Mouse (Mus musculus) testis, adult 2 months (tissue): Measurements from ENCODE around the gene Ahr. TPM values are rescaled to one million over a fixed set of nuclear protein-coding genes. Genes with fewer than 3 reads are reported as not detected.

Experiments used
- H3K27ac ChIP-seq: fragments of 200-500 bp; 2 replicates; pipeline ENCODE4 v1.5.1; 2012; ENCODE audit warnings: low read depth, low read length; ENCODE audit not compliant: control insufficient read depth, insufficient read depth
- H3K27me3 ChIP-seq: fragments of 200-500 bp; 2 replicates; pipeline ENCODE4 v1.6.1; 2012; ENCODE audit warnings: mild to moderate bottlenecking, low read length, moderate library complexity; ENCODE audit not compliant: control insufficient read depth, insufficient read depth
- H3K36me3 ChIP-seq: fragments of 200-500 bp; 2 replicates; pipeline ENCODE4 v1.6.1; 2012; ENCODE audit warnings: mild to moderate bottlenecking, low read length; ENCODE audit not compliant: control insufficient read depth, insufficient read depth
- H3K4me1 ChIP-seq: fragments of 200-500 bp; 2 replicates; pipeline ENCODE4 v1.6.1; 2012; ENCODE audit warnings: low read length; ENCODE audit not compliant: control insufficient read depth, insufficient read depth
- H3K4me3 ChIP-seq: fragments of 200-500 bp; 2 replicates; pipeline ENCODE4 v1.5.1; 2012; ENCODE audit warnings: low read depth, mild to moderate bottlenecking, low read length, moderate library complexity, mixed read lengths; ENCODE audit not compliant: control insufficient read depth
- CTCF ChIP-seq: fragments of 200-500 bp; IDR thresholded peaks from 2 replicates; pipeline ENCODE4 v1.5.1; 2012; ENCODE audit warnings: low read depth, mild to moderate bottlenecking, inconsistent platforms, low read length, moderate library complexity; ENCODE audit not compliant: control insufficient read depth, insufficient read depth, insufficient replicate concordance
- POLR2A ChIP-seq: fragments of 200-500 bp; IDR thresholded peaks from 2 replicates; pipeline ENCODE4 v1.6.1; 2012; ENCODE audit warnings: low read depth, mild to moderate bottlenecking, inconsistent platforms, low read length, moderate library complexity; ENCODE audit not compliant: control insufficient read depth
- polyA plus RNA-seq: library from polyadenylated mRNA; depleted of rRNA; stranded (reverse); fragments of >200 nt; gene quantifications from 2 replicates; pipeline ENCODE4 v1.2.3, GENCODE M21; 2012; rRNA removed

The Ahr gene
- 0.36 and 0.54 TPM in 2 replicates for polyA plus RNA-seq

GRCm38 (mm10) chr12:35534754-35535236 lies at the start of gene Ahr:
Ahr (minus strand) TSS chr12:35535038.
- TF ChIP-seq POLR2A, result peak; percentile 49; the same call in 1 of the 2 replicates
- TF ChIP-seq CTCF, result no peak
- Histone ChIP-seq H3K4me3 (peak within 1 kb of the TSS; percentile 90), H3K4me1 (peaks cover 4% of the 10 kb centered on the region; the same call in 1 of the 2 replicates), H3K27me3 (no peaks in the 10 kb centered on the region), H3K27ac (no peak within 1 kb of the TSS), H3K36me3 (no peaks in the 10 kb centered on the region)

- Histone ChIP-seq H3K27me3 (no peaks in the 10 kb centered on the region), H3K4me3 (no peak overlapping the region), H3K36me3 (no peaks in the 10 kb centered on the region), H3K27ac (no peak overlapping the region), H3K4me1 (no peaks in the 10 kb centered on the region)
- TF ChIP-seq POLR2A, result no peak
- no peak for TF ChIP-seq CTCF
These were observed 44.0 kb upstream of the Ahr start for GRCm38 (mm10) chr12:35578826-35579225.

GRCm38 (mm10) chr12:35576107-35576506 lies 41.3 kb upstream of the Ahr start:
- Histone ChIP-seq H3K27me3 (no peaks in the 10 kb centered on the region), H3K27ac (no peak overlapping the region), H3K4me3 (no peak overlapping the region), H3K36me3 (no peaks in the 10 kb centered on the region), H3K4me1 (no peaks in the 10 kb centered on the region)
- TF ChIP-seq POLR2A (no peak), CTCF (no peak)

- Histone ChIP-seq H3K27ac (no peak overlapping the region), H3K36me3 (no peaks in the 10 kb centered on the region), H3K27me3 (no peaks in the 10 kb centered on the region), H3K4me1 (no peaks in the 10 kb centered on the region), H3K4me3 (no peak overlapping the region)
- no peak for TF ChIP-seq CTCF
- no peak for TF ChIP-seq POLR2A
These were observed 38.9 kb upstream of the Ahr start for GRCm38 (mm10) chr12:35573713-35574112.

- no peak for TF ChIP-seq POLR2A
- TF ChIP-seq CTCF, result no peak
- Histone ChIP-seq H3K4me1 (no peaks in the 10 kb centered on the region), H3K27me3 (no peaks in the 10 kb centered on the region), H3K4me3 (no peak overlapping the region), H3K36me3 (no peaks in the 10 kb centered on the region), H3K27ac (no peak overlapping the region)
These were observed 28.0 kb upstream of the Ahr start for GRCm38 (mm10) chr12:35562826-35563225.

GRCm38 (mm10) chr12:35558868-35559267 lies 24.0 kb upstream of the Ahr start:
- no peaks in the 10 kb centered on the region for H3K4me1 ChIP-seq
- H3K27me3 ChIP-seq, result no peaks in the 10 kb centered on the region
- no peaks in the 10 kb centered on the region for H3K36me3 ChIP-seq
- TF ChIP-seq CTCF (no peak), POLR2A (no peak)
- H3K4me3 ChIP-seq, result no peak overlapping the region
- no peak overlapping the region for H3K27ac ChIP-seq

- TF ChIP-seq CTCF (no peak), POLR2A (no peak)
- no peaks in the 10 kb centered on the region for H3K36me3 ChIP-seq
These were observed 21.1 kb upstream of the Ahr start for GRCm38 (mm10) chr12:35555925-35556324.

GRCm38 (mm10) chr12:35554309-35554708 lies 19.5 kb upstream of the Ahr start:
- no peak overlapping the region for H3K4me3 ChIP-seq
- no peak for TF ChIP-seq POLR2A
- no peak for TF ChIP-seq CTCF
- H3K4me1 ChIP-seq, result no peaks in the 10 kb centered on the region
- H3K27ac ChIP-seq, result no peak overlapping the region
- no peaks in the 10 kb centered on the region for H3K36me3 ChIP-seq
- H3K27me3 ChIP-seq, result no peaks in the 10 kb centered on the region

More at GRCm38 (mm10) chr12:35555925-35556324, 21.1 kb upstream of the Ahr start:
- no peaks in the 10 kb centered on the region for H3K4me1 ChIP-seq
- H3K27me3 ChIP-seq, result no peaks in the 10 kb centered on the region
- H3K4me3 ChIP-seq, result no peak overlapping the region
- H3K27ac ChIP-seq, result no peak overlapping the region
